Mouse (Mus musculus) cerebellum, postnatal 25 days (tissue): ENCODE results near the gene Pet2.

ENCODE experiments used
- DNase-seq, 2 experiments: peaks; one replicate each; pipeline ENCODE4 v3.0.0; 2021; ENCODE audit warnings: mixed read lengths in 2 of 2

The Pet2 gene

DNA sequence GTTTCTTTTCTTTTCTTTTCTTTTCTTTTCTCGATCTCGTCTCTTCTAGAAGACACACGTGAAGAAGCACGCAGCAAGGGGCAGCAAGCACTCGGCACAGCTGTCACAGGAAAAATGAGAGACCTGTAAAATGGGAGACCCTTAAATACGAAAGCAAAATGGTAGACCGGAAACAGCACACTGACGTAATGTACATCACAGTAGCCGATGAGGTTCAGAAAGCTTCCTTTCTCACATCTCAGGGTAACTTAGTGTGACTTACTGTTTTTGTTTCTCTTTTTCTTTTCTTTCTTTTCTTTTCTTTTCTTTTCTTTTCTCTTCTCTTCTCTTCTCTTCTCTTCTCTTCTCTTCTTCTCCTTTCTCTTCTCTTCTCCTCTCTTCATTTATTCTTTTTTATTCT, at the start of gene Pet2:
Gene Pet2, minus strand, starts transcription at position 101 of the 400 bp plus-strand sequence.
- DNase-seq, result no peak
